In the genomic region with DNA sequence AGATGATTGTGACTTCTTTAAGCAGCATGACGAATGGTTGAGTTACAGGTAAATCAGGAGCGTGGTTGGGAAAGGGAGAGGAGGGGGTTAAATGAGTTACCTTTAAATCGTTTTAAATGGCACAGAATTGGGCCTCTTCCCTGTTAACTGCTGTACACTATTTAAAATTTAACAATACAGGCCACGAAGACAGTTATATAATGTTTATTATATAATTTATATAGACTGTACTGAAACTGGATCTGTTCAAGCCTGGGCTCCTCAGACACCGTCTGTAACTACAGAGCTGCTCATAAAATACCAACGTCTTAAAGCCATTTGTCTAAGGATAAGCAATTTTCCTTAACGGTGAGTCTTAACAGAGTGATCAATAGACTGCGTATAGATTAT, we compare ENCODE assay signal across 9 mouse cellular contexts. TPM values are rescaled to one million over a fixed set of nuclear protein-coding genes. Genes with fewer than 3 reads are reported as not detected.
DNase-seq lines count a peak whose midpoint lies in the region; ATAC-seq and TF ChIP-seq lines count a peak whose summit lies in the region.
"Had no signal": no experiment of that assay in that cellular context is flagged by ENCODE, and none has a peak within 500 bp of the region (broad histone marks: within the 10 kb centered on the region; RNA-seq: fewer than 3 reads in every experiment).

No protein-coding gene starts in this region.

- no peak for ATAC-seq in erythroblast, adult 5-6 weeks (replicated peaks; ENCODE audit: low FRiP score, poor library complexity, severe bottlenecking)
- no peak for ATAC-seq in liver, embryonic 12.5 days

- peak overlapping the region; percentile 98 for H3K27ac ChIP-seq in testis, adult 2 months (ENCODE audit: control insufficient read depth, insufficient read depth, low read depth, low read length)
- H3K27ac ChIP-seq in liver, embryonic 12.5 days: peak overlapping the region; percentile 99

- no peak for TF ChIP-seq POLR2A in testis, adult 2 months (IDR thresholded peaks at IDR 0.05; ENCODE audit: control insufficient read depth, low read depth, low read length)

- H3K27me3 ChIP-seq in erythroblast, embryonic 14.5 days (ENCODE audit: control insufficient read depth): peaks cover 28% of the 10 kb centered on the region
- H3K27me3 ChIP-seq in testis, adult 2 months (ENCODE audit: control insufficient read depth, insufficient read depth, low read length): no peaks in the 10 kb centered on the region
- H3K27me3 ChIP-seq in liver, embryonic 12.5 days (replicated peaks): peaks cover 11% of the 10 kb centered on the region

- no peaks in the 10 kb centered on the region for H3K9me3 ChIP-seq in erythroblast, embryonic 14.5 days (ENCODE audit: control insufficient read depth, low read length)
- no peaks in the 10 kb centered on the region for H3K9me3 ChIP-seq in liver, embryonic 12.5 days (replicated peaks)

- 45% methylated on average over 8 of the region's 8 CpGs for WGBS in liver, embryonic 12.5 days (ENCODE audit: insufficient replicate concordance)

- DNase-seq in testis, postnatal 14 days (ENCODE audit: low spot score): no peak
- DNase-seq in right cerebral cortex, adult 2 months (ENCODE audit: low spot score in 2 of 2): no peak
- DNase-seq in Muller cell, postnatal 12 days (ENCODE audit: inconsistent ontology term): no peak
- DNase-seq in cerebellum, postnatal 4 days (ENCODE audit: low spot score in 2 of 2): no peak
- DNase-seq: cerebellum, adult 8-10 months had no signal

- peaks cover 42% of the 10 kb centered on the region for H3K36me3 ChIP-seq in erythroblast, embryonic 14.5 days (ENCODE audit: control insufficient read depth)
- H3K36me3 ChIP-seq in testis, adult 2 months (ENCODE audit: control insufficient read depth, insufficient read depth, low read length): no peaks in the 10 kb centered on the region
- peaks cover 25% of the 10 kb centered on the region for H3K36me3 ChIP-seq in liver, embryonic 12.5 days

- H3K4me3 ChIP-seq in erythroblast, embryonic 14.5 days (replicated peaks): peak overlapping the region; percentile 86
- peak overlapping the region; percentile 92; the same call in 1 of the 2 replicates for H3K4me3 ChIP-seq in testis, adult 2 months (ENCODE audit: control insufficient read depth, low read depth, low read length)
- peak overlapping the region; percentile 89 for H3K4me3 ChIP-seq in liver, embryonic 12.5 days

- peak overlapping the region; percentile 98 for H3K9ac ChIP-seq in liver, embryonic 12.5 days

- TF ChIP-seq CTCF in testis, adult 2 months (IDR thresholded peaks at IDR 0.05; ENCODE audit: control insufficient read depth, insufficient read depth, insufficient replicate concordance, low read depth, low read length): no peak

- peaks cover 55% of the 10 kb centered on the region for H3K4me1 ChIP-seq in erythroblast, embryonic 14.5 days (ENCODE audit: control insufficient read depth)
- peaks cover 15% of the 10 kb centered on the region for H3K4me1 ChIP-seq in testis, adult 2 months (ENCODE audit: control insufficient read depth, insufficient read depth, low read length)
- H3K4me1 ChIP-seq in liver, embryonic 12.5 days: peaks cover 54% of the 10 kb centered on the region

- H3K4me2 ChIP-seq in liver, embryonic 12.5 days: peak overlapping the region; percentile 95

RNA-seq across cellular contexts. Expression of a gene that starts 1.4 kb away (rescaled TPM):
- polyA plus RNA-seq in erythroblast, embryonic 14.5 days (2012): 5.7 and 9.8 TPM in 2 replicates
- total RNA-seq in erythroblast, adult 5-6 weeks (2015; ENCODE audit: low replicate concordance): 30.5 and 41.5 TPM in 2 replicates
- total RNA-seq in erythroblast, adult 5-6 weeks (2017; ENCODE audit: low replicate concordance): 255 and 279 TPM in 2 replicates
- polyA plus RNA-seq in testis, adult 2 months (2012; rRNA removed): 6.4 and 6.5 TPM in 2 replicates
- 14.3 and 16.9 TPM in 2 replicates for polyA plus RNA-seq in liver, embryonic 12.5 days (2016; fragmentation: Nextera tagmentation; extraction: Ambion mirVana)

RNA-seq across cellular contexts. Expression of a gene that starts 1.4 kb away (rescaled TPM):
- 0.14 TPM in 1 of 2 replicates, not detected in the other for polyA plus RNA-seq in erythroblast, embryonic 14.5 days (2012)
- 0.63 TPM in 1 of 2 replicates, not detected in the other for total RNA-seq in erythroblast, adult 5-6 weeks (2015; ENCODE audit: low replicate concordance)
- total RNA-seq in erythroblast, adult 5-6 weeks (2017; ENCODE audit: low replicate concordance): 1.5 TPM in 1 of 2 replicates, not detected in the other
- polyA plus RNA-seq in testis, adult 2 months (2012; rRNA removed): 166 and 167 TPM in 2 replicates
- polyA plus RNA-seq in liver, embryonic 12.5 days (2016; fragmentation: Nextera tagmentation; extraction: Ambion mirVana): 0.07 and 0.13 TPM in 2 replicates

RNA-seq across cellular contexts. Expression of a gene that starts 7.1 kb away (rescaled TPM):
- polyA plus RNA-seq in erythroblast, embryonic 14.5 days (2012): 5.1 and 5.4 TPM in 2 replicates
- total RNA-seq in erythroblast, adult 5-6 weeks (2015; ENCODE audit: low replicate concordance): 7.5 and 25.9 TPM in 2 replicates
- 40.6 and 51.9 TPM in 2 replicates for total RNA-seq in erythroblast, adult 5-6 weeks (2017; ENCODE audit: low replicate concordance)
- polyA plus RNA-seq in testis, adult 2 months (2012; rRNA removed): 8.7 and 8.9 TPM in 2 replicates
- polyA plus RNA-seq in liver, embryonic 12.5 days (2016; fragmentation: Nextera tagmentation; extraction: Ambion mirVana): 5.3 and 5.7 TPM in 2 replicates

RNA-seq across cellular contexts. Expression of a gene that starts 17.1 kb away (rescaled TPM):
- polyA plus RNA-seq in erythroblast, embryonic 14.5 days (2012): 58.5 and 75.1 TPM in 2 replicates
- 18.6 and 23.6 TPM in 2 replicates for total RNA-seq in erythroblast, adult 5-6 weeks (2015; ENCODE audit: low replicate concordance)
- total RNA-seq in erythroblast, adult 5-6 weeks (2017; ENCODE audit: low replicate concordance): 32.3 and 36.6 TPM in 2 replicates
- polyA plus RNA-seq in testis, adult 2 months (2012; rRNA removed): 215 and 247 TPM in 2 replicates
- polyA plus RNA-seq in liver, embryonic 12.5 days (2016; fragmentation: Nextera tagmentation; extraction: Ambion mirVana): 200 and 207 TPM in 2 replicates

RNA-seq across cellular contexts. Expression of a gene that starts 22.0 kb away (rescaled TPM):
- 1.0 and 1.2 TPM in 2 replicates for polyA plus RNA-seq in erythroblast, embryonic 14.5 days (2012)
- total RNA-seq in erythroblast, adult 5-6 weeks (2015; ENCODE audit: low replicate concordance): 6.7 and 11.1 TPM in 2 replicates
- total RNA-seq in erythroblast, adult 5-6 weeks (2017; ENCODE audit: low replicate concordance): 8.1 and 10.8 TPM in 2 replicates
- 44.1 and 48.9 TPM in 2 replicates for polyA plus RNA-seq in testis, adult 2 months (2012; rRNA removed)
- polyA plus RNA-seq in liver, embryonic 12.5 days (2016; fragmentation: Nextera tagmentation; extraction: Ambion mirVana): 11.2 and 11.5 TPM in 2 replicates

Comparison
In these comparisons a context has a peak if more than half of its experiments do, and no peak if none do; other contexts are left out.
1. RNA of a gene that starts 1.4 kb away (polyA plus RNA-seq): 166 to 167 TPM in testis, adult 2 months; 0.14 TPM in erythroblast, embryonic 14.5 days and 0.07 to 0.13 TPM in liver, embryonic 12.5 days; every median in the first group is over 100 times any median in the second.
2. Peak in every context shown above with its lines, with median percentiles within 50 percentile points of each other: H3K4me3 ChIP-seq.